Mouse (Mus musculus): Measurements from ENCODE around the gene Olfr143.

Olfr143 gene

GRCm38 (mm10) chr9:38252474-38252873 is at the start of gene Olfr143:
Gene Olfr143 (plus strand): TSS chr9:38252774.
- in situ Hi-C loops (cut with MboI, MseI) = no loop called here

DNA sequence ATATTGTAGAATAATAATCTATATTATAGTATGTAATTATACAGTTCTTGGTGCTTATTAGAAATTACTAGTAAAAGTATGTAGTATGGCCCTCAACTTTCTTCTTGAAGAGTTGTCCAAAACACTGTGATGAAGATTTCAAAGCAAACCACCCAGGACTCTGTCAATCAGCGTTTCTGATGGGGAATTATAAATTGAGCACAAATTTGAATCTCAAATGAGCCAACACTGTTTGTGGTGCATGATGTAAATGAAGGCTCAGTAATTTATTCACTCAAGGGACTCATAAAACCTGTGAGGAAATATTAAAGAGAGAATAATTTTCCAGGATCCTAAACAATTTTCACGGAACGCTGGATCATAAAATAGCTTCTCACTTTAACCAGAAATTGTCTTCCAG is 44.5 kb upstream of the Olfr143 start, which contains the start of gene Olfr893:
TSS of gene Olfr893 (plus strand) at position 301 of the 400 bp plus-strand sequence.
- in situ Hi-C loops (cut with MboI, MseI) = no loop called here

- in situ Hi-C loops (cut with MboI, MseI) = no loop called here
Measured at GRCm38 (mm10) chr9:38217755-38218154, 34.8 kb upstream of the Olfr143 start, which contains the start of gene Olfr894. Gene Olfr894 (plus strand): TSS chr9:38218055.

DNA sequence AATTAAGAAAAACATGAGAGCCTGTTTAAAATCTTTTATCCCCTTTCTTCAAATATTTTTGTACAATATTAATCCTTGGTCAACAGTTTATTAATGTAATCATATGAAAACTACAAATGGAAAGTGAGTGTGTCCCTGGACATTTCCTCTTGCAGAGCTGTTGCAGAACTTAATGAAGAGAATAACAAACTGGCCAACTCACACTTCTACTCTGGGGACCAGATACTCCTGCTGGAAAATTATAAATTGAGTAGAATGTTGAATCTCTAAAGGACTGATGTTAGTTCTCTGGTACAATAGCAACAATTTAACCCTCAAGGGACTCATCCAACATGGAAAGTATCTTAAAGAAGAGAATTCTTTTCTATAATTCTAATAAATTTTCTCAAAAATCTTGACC is 15.0 kb downstream of the Olfr143 start, which contains the start of gene Olfr895:
TSS of gene Olfr895 (plus strand) at position 301 of the 400 bp plus-strand sequence.
- in situ Hi-C loops (cut with MboI, MseI) = no loop called here

GRCm38 (mm10) chr9:38290807-38291206 is 38.2 kb downstream of the Olfr143 start, which contains the start of gene Olfr896-ps1:
Gene Olfr896-ps1 (plus strand): TSS chr9:38291107.
- in situ Hi-C loops (cut with MboI, MseI) = no loop called here
